In genomic region chr4:57513241-57513933, GRCm38 (mm10) we compare ENCODE assay signal across 23 mouse cellular contexts. TPM values are rescaled to one million over a fixed set of nuclear protein-coding genes. Genes with fewer than 3 reads are reported as not detected.
DNase-seq lines count a peak whose midpoint lies in the region; ATAC-seq and TF ChIP-seq lines count a peak whose summit lies in the region.
"Had no signal": no experiment of that assay in that cellular context is flagged by ENCODE, and none has a peak within 500 bp of the region (broad histone marks: within the 10 kb centered on the region; RNA-seq: fewer than 3 reads in every experiment).

No protein-coding gene starts in this region.

- WGBS in liver, postnatal 0 days (ENCODE audit: insufficient replicate concordance), result 57% methylated on average over 8 of the region's 8 CpGs
- WGBS in liver, embryonic 12.5 days (ENCODE audit: insufficient replicate concordance), result 60% methylated on average over 8 of the region's 8 CpGs
- 83% methylated on average over 8 of the region's 8 CpGs for WGBS in midbrain, embryonic 11.5 days
- 83% methylated on average over 8 of the region's 8 CpGs for WGBS in midbrain, postnatal 0 days

- intact Hi-C loops in heart, postnatal 14 days (cut with DNase I), result no loop called here

- H3K9ac ChIP-seq in liver, postnatal 0 days (replicated peaks), result no peak overlapping the region
- no peak overlapping the region for H3K9ac ChIP-seq in liver, embryonic 12.5 days
- no peak overlapping the region for H3K9ac ChIP-seq in midbrain, embryonic 11.5 days (ENCODE audit: low read length)
- H3K9ac ChIP-seq in midbrain, postnatal 0 days (replicated peaks; ENCODE audit: low read length, poor library complexity, severe bottlenecking), result no peak overlapping the region
- H3K9ac ChIP-seq: forebrain, postnatal 0 days; hindbrain, embryonic 13.5 days had no signal

- TF ChIP-seq EP300 in liver, postnatal 0 days (IDR thresholded peaks at IDR 0.05; ENCODE audit: low read depth), result no peak

- H3K27ac ChIP-seq in liver, postnatal 0 days (ENCODE audit: low read depth), result no peak overlapping the region
- H3K27ac ChIP-seq in liver, embryonic 12.5 days, result no peak overlapping the region
- no peak overlapping the region for H3K27ac ChIP-seq in midbrain, embryonic 11.5 days (ENCODE audit: low read depth, low read length)
- no peak overlapping the region for H3K27ac ChIP-seq in midbrain, postnatal 0 days (ENCODE audit: low read depth, low read length)
- H3K27ac ChIP-seq: forebrain, embryonic 10.5 days; gastrocnemius, adult 2 months; hindbrain, embryonic 10.5 days; hindbrain, embryonic 13.5 days had no signal

- DNase-seq in heart, adult 11 months, result peak; percentile 69
- DNase-seq in heart, postnatal 14 days, result no peak
- no peak for DNase-seq in liver, postnatal 0 days
- DNase-seq in midbrain, embryonic 11.5 days (ENCODE audit: low spot score, missing footprints), result peak; percentile 61
- no peak for DNase-seq in midbrain, postnatal 0 days (ENCODE audit: low spot score)
- DNase-seq: adrenal gland, adult 8-10 months; adrenal gland, postnatal 25 days; cerebellum, adult 11-12 months; cerebellum, adult 8-10 months; cerebellum, postnatal 10 days; cerebellum, postnatal 36 days; embryo, embryonic 11 days; forebrain, postnatal 0 days; gastrocnemius, adult 2 months; gastrocnemius, postnatal 14 days; heart, postnatal 36 days had no signal

- peak; percentile 58 for ATAC-seq in liver, postnatal 0 days
- ATAC-seq in liver, embryonic 12.5 days, result no peak
- ATAC-seq in midbrain, embryonic 11.5 days (ENCODE audit: low FRiP score), result no peak
- no peak for ATAC-seq in midbrain, postnatal 0 days (ENCODE audit: low FRiP score)
- ATAC-seq: activated CD4-positive, CD25-positive, alpha-beta regulatory T cell, adult 4 months; forebrain, embryonic 14.5 days; forebrain, postnatal 0 days; hindbrain, embryonic 16.5 days had no signal

- 0 out of 2 replicates have a peak overlapping the region, but pooled peaks have one; percentile 26 for H3K4me2 ChIP-seq in liver, postnatal 0 days (ENCODE audit: low read depth, low read length)
- H3K4me2 ChIP-seq in liver, embryonic 12.5 days, result no peak overlapping the region
- no peak overlapping the region for H3K4me2 ChIP-seq in midbrain, embryonic 11.5 days
- H3K4me2 ChIP-seq in midbrain, postnatal 0 days (ENCODE audit: low read depth, low read length, poor library complexity, severe bottlenecking), result no peak overlapping the region
- H3K4me2 ChIP-seq: hindbrain, embryonic 13.5 days had no signal

- H3K36me3 ChIP-seq in liver, postnatal 0 days (replicated peaks; ENCODE audit: insufficient read depth, low read length), result no peaks in the 10 kb centered on the region
- H3K36me3 ChIP-seq in liver, embryonic 12.5 days, result no peaks in the 10 kb centered on the region
- H3K36me3 ChIP-seq in midbrain, embryonic 11.5 days (ENCODE audit: control insufficient read depth, insufficient read depth, low read length), result no peaks in the 10 kb centered on the region
- no peaks in the 10 kb centered on the region for H3K36me3 ChIP-seq in midbrain, postnatal 0 days (ENCODE audit: insufficient read depth, low read length)
- H3K36me3 ChIP-seq: forebrain, embryonic 10.5 days; hindbrain, embryonic 10.5 days; hindbrain, embryonic 13.5 days had no signal

- H3K4me3 ChIP-seq in liver, postnatal 0 days (ENCODE audit: low read depth, low read length), result no peak overlapping the region
- no peak overlapping the region for H3K4me3 ChIP-seq in liver, embryonic 12.5 days
- H3K4me3 ChIP-seq in midbrain, embryonic 11.5 days (ENCODE audit: low read depth, low read length), result no peak overlapping the region
- H3K4me3 ChIP-seq in midbrain, postnatal 0 days (ENCODE audit: low read depth, low read length), result no peak overlapping the region
- H3K4me3 ChIP-seq: forebrain, embryonic 10.5 days; gastrocnemius, adult 2 months; hindbrain, embryonic 10.5 days; hindbrain, embryonic 13.5 days had no signal

- TF ChIP-seq CTCF in liver, postnatal 0 days (IDR thresholded peaks at IDR 0.05; ENCODE audit: low read depth), result no peak
- TF ChIP-seq CTCF in midbrain, postnatal 0 days (IDR thresholded peaks at IDR 0.05), result no peak

- no peaks in the 10 kb centered on the region for H3K9me3 ChIP-seq in liver, postnatal 0 days (ENCODE audit: low read length)
- no peaks in the 10 kb centered on the region for H3K9me3 ChIP-seq in liver, embryonic 12.5 days (replicated peaks)
- H3K9me3 ChIP-seq in midbrain, embryonic 11.5 days (ENCODE audit: control insufficient read depth, low read length), result no peaks in the 10 kb centered on the region
- no peaks in the 10 kb centered on the region for H3K9me3 ChIP-seq in midbrain, postnatal 0 days (ENCODE audit: low read length)
- H3K9me3 ChIP-seq: forebrain, embryonic 10.5 days; hindbrain, embryonic 10.5 days; hindbrain, embryonic 13.5 days had no signal

- no peaks in the 10 kb centered on the region for H3K27me3 ChIP-seq in liver, postnatal 0 days (ENCODE audit: insufficient read depth, low read length)
- H3K27me3 ChIP-seq in liver, embryonic 12.5 days (replicated peaks), result no peaks in the 10 kb centered on the region
- H3K27me3 ChIP-seq in midbrain, embryonic 11.5 days (ENCODE audit: control insufficient read depth, insufficient read depth, low read length), result no peaks in the 10 kb centered on the region
- no peaks in the 10 kb centered on the region for H3K27me3 ChIP-seq in midbrain, postnatal 0 days (ENCODE audit: insufficient read depth, low read length)
- H3K27me3 ChIP-seq: hindbrain, embryonic 13.5 days had no signal

- peaks cover 9% of the 10 kb centered on the region for H3K4me1 ChIP-seq in liver, postnatal 0 days (ENCODE audit: insufficient read depth)
- H3K4me1 ChIP-seq in liver, embryonic 12.5 days, result no peaks in the 10 kb centered on the region
- no peaks in the 10 kb centered on the region for H3K4me1 ChIP-seq in midbrain, embryonic 11.5 days (ENCODE audit: control insufficient read depth, insufficient read depth, low read length)
- no peaks in the 10 kb centered on the region for H3K4me1 ChIP-seq in midbrain, postnatal 0 days (ENCODE audit: insufficient read depth, low read length)
- H3K4me1 ChIP-seq: forebrain, embryonic 10.5 days; hindbrain, embryonic 10.5 days; hindbrain, embryonic 13.5 days had no signal

RNA-seq across cellular contexts. Expression of gene Pakap, which starts 54.6 kb away (rescaled TPM):
- 10 to 100 TPM; 40.0 to 46.5 TPM for total RNA-seq in heart, postnatal 14 days (2021)
- polyA plus RNA-seq in liver, postnatal 0 days (2015; fragmentation: Nextera tagmentation; extraction: Ambion mirVana), result 0.63 and 0.79 TPM in 2 replicates
- 1.9 and 2.1 TPM in 2 replicates for polyA plus RNA-seq in liver, embryonic 12.5 days (2016; fragmentation: Nextera tagmentation; extraction: Ambion mirVana)
- 21.1 and 21.4 TPM in 2 replicates for polyA plus RNA-seq in midbrain, embryonic 11.5 days (2014; fragmentation: Nextera tagmentation; extraction: Ambion mirVana)
- 6.0 and 8.4 TPM in 2 replicates for total RNA-seq in midbrain, postnatal 0 days (2014; rRNA removed)
- polyA plus RNA-seq in midbrain, postnatal 0 days (2015; fragmentation: Nextera tagmentation; extraction: Ambion mirVana), result 11.9 and 13.5 TPM in 2 replicates

Comparison
In these comparisons a context has a peak if more than half of its experiments do, and no peak if none do; other contexts are left out.
1. DNase-seq: peak in heart, adult 11 months (single experiment) and midbrain, embryonic 11.5 days (single experiment); none in heart, postnatal 14 days (0 of 2), liver, postnatal 0 days (single experiment) and midbrain, postnatal 0 days (single experiment).